Mouse (Mus musculus): ENCODE results near the gene E4f1. TPM values are rescaled to one million over a fixed set of nuclear protein-coding genes. Genes with fewer than 3 reads are reported as not detected.

The E4f1 gene
- total RNA-seq, 2 experiments from 2014 or later = 9.4 to 10.2 TPM

GRCm38 (mm10) chr17:24483495-24483894, 13.4 kb upstream of the E4f1 start:
- no peak for DNase-seq

GRCm38 (mm10) chr17:24481027-24481815, 11.1 kb upstream of the E4f1 start:
- DNase-seq = no peak

- no peak for DNase-seq
Measured at GRCm38 (mm10) chr17:24480201-24480826, 10.2 kb upstream of the E4f1 start.

- DNase-seq = no peak
Measured at GRCm38 (mm10) chr17:24479431-24479830, 9.3 kb upstream of the E4f1 start.

GRCm38 (mm10) chr17:24478663-24479380, 8.7 kb upstream of the E4f1 start, which contains the start of gene Mlst8:
Mlst8 (minus strand) TSS chr17:24479078.
- peak; percentile 94 for DNase-seq

GRCm38 (mm10) chr17:24477985-24478600, 8.0 kb upstream of the E4f1 start:
- no peak for DNase-seq

- no peak for DNase-seq
Measured at GRCm38 (mm10) chr17:24477053-24477984, 7.2 kb upstream of the E4f1 start.

GRCm38 (mm10) chr17:24476022-24476776, 6.1 kb upstream of the E4f1 start:
- DNase-seq = no peak

- no peak for DNase-seq
Measured at GRCm38 (mm10) chr17:24475586-24475985, 5.5 kb upstream of the E4f1 start.

GRCm38 (mm10) chr17:24474557-24474956, 4.4 kb upstream of the E4f1 start:
- peak; percentile 38 for DNase-seq

GRCm38 (mm10) chr17:24473612-24474275, 3.6 kb upstream of the E4f1 start, which contains the start of gene Bricd5:
Bricd5 (plus strand) TSS chr17:24473884.
- no peak for DNase-seq

GRCm38 (mm10) chr17:24472512-24472911, 2.4 kb upstream of the E4f1 start:
- DNase-seq = peak; percentile 73

- DNase-seq = peak; percentile 39
Measured at GRCm38 (mm10) chr17:24470701-24471527, 801 bp upstream of the E4f1 start.

GRCm38 (mm10) chr17:24469336-24469909, 690 bp downstream of the E4f1 start:
- DNase-seq = no peak

GRCm38 (mm10) chr17:24468636-24469246, 1.4 kb downstream of the E4f1 start:
- no peak for DNase-seq

- no peak for DNase-seq
Measured at GRCm38 (mm10) chr17:24463374-24464133, 6.6 kb downstream of the E4f1 start.

GRCm38 (mm10) chr17:24462932-24463331, 7.2 kb downstream of the E4f1 start:
- no peak for DNase-seq
